Mouse (Mus musculus) cortical plate, adult 2 months (tissue): Measurements from ENCODE around the gene Jazf1. TPM values are rescaled to one million over a fixed set of nuclear protein-coding genes. Genes with fewer than 3 reads are reported as not detected.

Source experiments
- H3K27ac ChIP-seq: fragments of 200-500 bp; 2 replicates; pipeline ENCODE4 v1.5.1; 2012; ENCODE audit warnings: low read length, control low read depth, inconsistent platforms; ENCODE audit not compliant: insufficient read depth
- H3K4me1 ChIP-seq: fragments of 200-500 bp; 2 replicates; pipeline ENCODE4 v1.6.1; 2011; ENCODE audit warnings: low read length; ENCODE audit not compliant: control insufficient read depth, insufficient read depth
- H3K4me3 ChIP-seq: fragments of 200-500 bp; 2 replicates; pipeline ENCODE4 v1.5.1; 2011; ENCODE audit warnings: mild to moderate bottlenecking, low read length, control low read depth; ENCODE audit not compliant: insufficient read depth
- CTCF ChIP-seq: fragments of 200-500 bp; IDR thresholded peaks from 2 replicates; pipeline ENCODE4 v1.5.1; 2011; ENCODE audit warnings: mild to moderate bottlenecking, control low read depth, low read length; ENCODE audit not compliant: insufficient read depth; ENCODE audit errors: extremely low read depth
- POLR2A ChIP-seq: fragments of 200-500 bp; IDR thresholded peaks from 2 replicates; pipeline ENCODE4 v1.6.1; 2011; ENCODE audit warnings: mild to moderate bottlenecking, low read length, control low read depth; ENCODE audit not compliant: insufficient read depth; ENCODE audit errors: extremely low read depth
- polyA plus RNA-seq: library from polyadenylated mRNA; depleted of rRNA; stranded (reverse); fragments of >200 nt; gene quantifications from 2 replicates; pipeline ENCODE4 v1.2.3, GENCODE M21; 2012

Jazf1 gene
- polyA plus RNA-seq, 1 experiment: 18.3 TPM

- no peak overlapping the region for H3K27ac ChIP-seq
- no peaks in the 10 kb centered on the region for H3K4me1 ChIP-seq
- TF ChIP-seq CTCF: no peak
- no peak for TF ChIP-seq POLR2A
- no peak overlapping the region for H3K4me3 ChIP-seq
These were observed 197.1 kb downstream of the Jazf1 start for GRCm38 (mm10) chr6:52871306-52871705.

GRCm38 (mm10) chr6:52869252-52869651 lies 199.2 kb downstream of the Jazf1 start:
- Histone ChIP-seq H3K4me1 (no peaks in the 10 kb centered on the region), H3K4me3 (no peak overlapping the region), H3K27ac (no peak overlapping the region)
- no peak for TF ChIP-seq CTCF
- no peak for TF ChIP-seq POLR2A

GRCm38 (mm10) chr6:52868352-52868751 lies 200.1 kb downstream of the Jazf1 start:
- TF ChIP-seq CTCF (no peak), POLR2A (no peak)
- H3K4me1 ChIP-seq: no peaks in the 10 kb centered on the region
- no peak overlapping the region for H3K27ac ChIP-seq
- H3K4me3 ChIP-seq: no peak overlapping the region

GRCm38 (mm10) chr6:52861928-52862327 lies 206.5 kb downstream of the Jazf1 start:
- Histone ChIP-seq H3K4me3 (no peak overlapping the region), H3K4me1 (no peaks in the 10 kb centered on the region; the same call in 1 of the 2 replicates), H3K27ac (no peak overlapping the region)
- TF ChIP-seq CTCF (no peak), POLR2A (no peak)

- no peak overlapping the region for H3K4me3 ChIP-seq
- no peak overlapping the region for H3K27ac ChIP-seq
- no peaks in the 10 kb centered on the region; the same call in 1 of the 2 replicates for H3K4me1 ChIP-seq
- TF ChIP-seq POLR2A: no peak
- TF ChIP-seq CTCF: no peak
These were observed 207.1 kb downstream of the Jazf1 start for GRCm38 (mm10) chr6:52861186-52861820.

GRCm38 (mm10) chr6:52860713-52861112 lies 207.7 kb downstream of the Jazf1 start:
- Histone ChIP-seq H3K4me3 (no peak overlapping the region), H3K27ac (no peak overlapping the region), H3K4me1 (no peaks in the 10 kb centered on the region; the same call in 1 of the 2 replicates)
- TF ChIP-seq POLR2A (no peak), CTCF (no peak)

- H3K4me3 ChIP-seq: no peak overlapping the region
- H3K27ac ChIP-seq: no peak overlapping the region
- H3K4me1 ChIP-seq: no peaks in the 10 kb centered on the region; the same call in 1 of the 2 replicates
- no peak for TF ChIP-seq POLR2A
- no peak for TF ChIP-seq CTCF
These were observed 209.5 kb downstream of the Jazf1 start for GRCm38 (mm10) chr6:52858911-52859431.

GRCm38 (mm10) chr6:52852404-52853107 lies 215.9 kb downstream of the Jazf1 start:
- Histone ChIP-seq H3K4me1 (peaks cover 3% of the 10 kb centered on the region), H3K27ac (no peak overlapping the region), H3K4me3 (no peak overlapping the region)
- no peak for TF ChIP-seq POLR2A
- no peak for TF ChIP-seq CTCF

GRCm38 (mm10) chr6:52851975-52852374 lies 216.5 kb downstream of the Jazf1 start:
- no peak overlapping the region for H3K27ac ChIP-seq
- peaks cover 3% of the 10 kb centered on the region for H3K4me1 ChIP-seq
- H3K4me3 ChIP-seq: no peak overlapping the region
- TF ChIP-seq POLR2A (no peak), CTCF (no peak)

GRCm38 (mm10) chr6:52851019-52851418 lies 217.4 kb downstream of the Jazf1 start:
- peaks cover 3% of the 10 kb centered on the region for H3K4me1 ChIP-seq
- H3K4me3 ChIP-seq: no peak overlapping the region
- no peak overlapping the region for H3K27ac ChIP-seq
- TF ChIP-seq POLR2A: no peak
- no peak for TF ChIP-seq CTCF
